Mouse (Mus musculus) forebrain, embryonic 11.5 days (tissue): ENCODE measurements around the gene Cobll1. TPM values are rescaled to one million over a fixed set of nuclear protein-coding genes. Genes with fewer than 3 reads are reported as not detected.

Experiments used
- ATAC-seq: fragments of 200-750 bp; cut with Nextera tagmentation; replicated peaks from 2 replicates; pipeline ENCODE4 v1.8.0; 2017; ENCODE audit warnings: moderate TSS enrichment; ENCODE audit not compliant: low FRiP score
- DNase-seq: peaks from one replicate; pipeline ENCODE4 v3.0.0-alpha.2; 2017; ENCODE audit warnings: low spot score
- H3K27ac ChIP-seq: fragments of 300-500 bp; sonication (generic); 2 replicates; pipeline ENCODE4 v1.5.1; 2014; ENCODE audit warnings: low read depth, low read length
- H3K27me3 ChIP-seq: fragments of 300-500 bp; sonication (generic); 2 replicates; pipeline ENCODE4 v1.6.1; 2014; ENCODE audit warnings: mild to moderate bottlenecking, low read length, mixed read lengths; ENCODE audit not compliant: control insufficient read depth, insufficient read depth
- H3K36me3 ChIP-seq: fragments of 300-500 bp; sonication (generic); 2 replicates; pipeline ENCODE4 v1.6.1; 2014; ENCODE audit warnings: mild to moderate bottlenecking, low read length, moderate library complexity, mixed read lengths; ENCODE audit not compliant: control insufficient read depth, insufficient read depth
- H3K4me1 ChIP-seq: fragments of 300-500 bp; sonication (generic); replicated peaks from 2 replicates; pipeline ENCODE4 v1.6.1; 2014; ENCODE audit warnings: low read length, mixed read lengths; ENCODE audit not compliant: control insufficient read depth, insufficient read depth
- H3K4me2 ChIP-seq: fragments of 300-500 bp; sonication (generic); 2 replicates; pipeline ENCODE4 v1.6.1; 2014; ENCODE audit warnings: low read depth, mild to moderate bottlenecking, low read length, moderate library complexity, mixed read lengths; ENCODE audit not compliant: severe bottlenecking
- H3K4me3 ChIP-seq: fragments of 300-500 bp; sonication (generic); 2 replicates; pipeline ENCODE4 v1.5.1; 2014; ENCODE audit warnings: low read depth, low read length
- H3K9ac ChIP-seq: fragments of 300-500 bp; sonication (generic); 2 replicates; pipeline ENCODE4 v1.6.1; 2014; ENCODE audit warnings: low read length
- H3K9me3 ChIP-seq: fragments of 300-500 bp; sonication (generic); 2 replicates; pipeline ENCODE4 v1.6.1; 2016; ENCODE audit warnings: low read length, mixed read lengths; ENCODE audit not compliant: control insufficient read depth
- WGBS: fragments of 180-500 bp; shearing (Covaris S2); extraction: QIAGEN DNeasy Blood & Tissue Kit; methylation state at CpG from one replicate; pipeline ENCODE4 v1.1.7; 2014; 5-methylcytosine and 5-hydroxymethylcytosine counted together
- polyA plus RNA-seq: library from polyadenylated mRNA; unstranded; fragments of >200 nt; fragmentation: Nextera tagmentation; extraction: Ambion mirVana; gene quantifications from 2 replicates; pipeline ENCODE4 v1.2.1, GENCODE M21; 2014

Gene Cobll1
- polyA plus RNA-seq, 1 experiment from 2014 or later, result 4.8 TPM

GRCm38 (mm10) chr2:65120112-65120511 is 119.1 kb downstream of the Cobll1 start:
- Histone ChIP-seq H3K4me3 (no peak overlapping the region), H3K36me3 (no peaks in the 10 kb centered on the region), H3K9ac (no peak overlapping the region), H3K27ac (no peak overlapping the region), H3K27me3 (no peaks in the 10 kb centered on the region), H3K4me1 (no peaks in the 10 kb centered on the region), H3K9me3 (no peaks in the 10 kb centered on the region), H3K4me2 (no peak overlapping the region)
- WGBS, result 67% methylated on average over 2 of the region's 2 CpGs
- ATAC-seq, result no peak
- DNase-seq, result no peak

GRCm38 (mm10) chr2:65119667-65120066 is 119.5 kb downstream of the Cobll1 start:
- Histone ChIP-seq H3K4me3 (no peak overlapping the region), H3K27ac (no peak overlapping the region), H3K36me3 (no peaks in the 10 kb centered on the region), H3K9me3 (no peaks in the 10 kb centered on the region), H3K27me3 (no peaks in the 10 kb centered on the region), H3K4me2 (no peak overlapping the region), H3K9ac (no peak overlapping the region), H3K4me1 (no peaks in the 10 kb centered on the region)
- no peak for ATAC-seq
- 80% methylated on average over 8 of the region's 8 CpGs for WGBS
- no peak for DNase-seq

GRCm38 (mm10) chr2:65119076-65119475 is 120.1 kb downstream of the Cobll1 start:
- DNase-seq, result no peak

GRCm38 (mm10) chr2:65117859-65118258 is 121.3 kb downstream of the Cobll1 start:
- DNase-seq (no peak), ATAC-seq (no peak)
- H3K9ac ChIP-seq, result no peak overlapping the region
- no peak overlapping the region for H3K27ac ChIP-seq
- no peaks in the 10 kb centered on the region for H3K9me3 ChIP-seq
- 92% methylated on average over 2 of the region's 2 CpGs for WGBS
- H3K27me3 ChIP-seq, result no peaks in the 10 kb centered on the region
- H3K4me1 ChIP-seq, result no peaks in the 10 kb centered on the region
- H3K36me3 ChIP-seq, result no peaks in the 10 kb centered on the region
- no peak overlapping the region for H3K4me2 ChIP-seq
- H3K4me3 ChIP-seq, result no peak overlapping the region

More at GRCm38 (mm10) chr2:65119076-65119475, 120.1 kb downstream of the Cobll1 start:
- no peaks in the 10 kb centered on the region for H3K9me3 ChIP-seq
- H3K4me2 ChIP-seq, result no peak overlapping the region
- H3K4me3 ChIP-seq, result no peak overlapping the region
- H3K36me3 ChIP-seq, result no peaks in the 10 kb centered on the region
- no peak overlapping the region for H3K9ac ChIP-seq
- no peaks in the 10 kb centered on the region for H3K4me1 ChIP-seq
- H3K27ac ChIP-seq, result no peak overlapping the region
- no peak for ATAC-seq
- no peaks in the 10 kb centered on the region for H3K27me3 ChIP-seq
- WGBS, result 85% methylated on average over 2 of the region's 2 CpGs

- Histone ChIP-seq H3K4me3 (no peak overlapping the region), H3K4me2 (no peak overlapping the region), H3K27ac (no peak overlapping the region), H3K27me3 (no peaks in the 10 kb centered on the region), H3K4me1 (no peaks in the 10 kb centered on the region), H3K9ac (no peak overlapping the region), H3K9me3 (no peaks in the 10 kb centered on the region), H3K36me3 (no peaks in the 10 kb centered on the region)
- no peak for DNase-seq
- WGBS, result 83% methylated on average over 2 of the region's 2 CpGs
- ATAC-seq, result no peak
Measured at GRCm38 (mm10) chr2:65116428-65117125, 122.6 kb downstream of the Cobll1 start.

GRCm38 (mm10) chr2:65113191-65113590 is 126.0 kb downstream of the Cobll1 start:
- DNase-seq (no peak), ATAC-seq (no peak)
- no peak overlapping the region for H3K9ac ChIP-seq
- no peaks in the 10 kb centered on the region for H3K27me3 ChIP-seq
- H3K4me1 ChIP-seq, result no peaks in the 10 kb centered on the region
- H3K27ac ChIP-seq, result no peak overlapping the region
- WGBS, result 86% methylated on average over 4 of the region's 4 CpGs
- no peak overlapping the region for H3K4me3 ChIP-seq
- no peaks in the 10 kb centered on the region for H3K9me3 ChIP-seq
- H3K36me3 ChIP-seq, result no peaks in the 10 kb centered on the region
- H3K4me2 ChIP-seq, result no peak overlapping the region

- H3K4me2 ChIP-seq, result no peak overlapping the region
- no peaks in the 10 kb centered on the region for H3K4me1 ChIP-seq
- no peak for DNase-seq
- H3K4me3 ChIP-seq, result no peak overlapping the region
- no peak overlapping the region for H3K9ac ChIP-seq
- no peaks in the 10 kb centered on the region for H3K9me3 ChIP-seq
- H3K27ac ChIP-seq, result no peak overlapping the region
- WGBS, result 82% methylated on average over 6 of the region's 6 CpGs
- no peak for ATAC-seq
- no peaks in the 10 kb centered on the region for H3K36me3 ChIP-seq
- H3K27me3 ChIP-seq, result no peaks in the 10 kb centered on the region
Measured at GRCm38 (mm10) chr2:65104569-65104968, 134.6 kb downstream of the Cobll1 start.

- H3K36me3 ChIP-seq, result no peaks in the 10 kb centered on the region
- ATAC-seq (no peak), DNase-seq (no peak)
- H3K4me2 ChIP-seq, result no peak overlapping the region
- no peak overlapping the region for H3K4me3 ChIP-seq
- H3K27me3 ChIP-seq, result no peaks in the 10 kb centered on the region
- H3K9me3 ChIP-seq, result no peaks in the 10 kb centered on the region
- H3K27ac ChIP-seq, result no peak overlapping the region
- H3K4me1 ChIP-seq, result no peaks in the 10 kb centered on the region
- no peak overlapping the region for H3K9ac ChIP-seq
- WGBS, result 73% methylated on average over 3 of the region's 3 CpGs
Measured at GRCm38 (mm10) chr2:65103801-65104200, 135.4 kb downstream of the Cobll1 start.

GRCm38 (mm10) chr2:65101388-65101787 is 137.8 kb downstream of the Cobll1 start:
- Histone ChIP-seq H3K9ac (no peak overlapping the region), H3K4me2 (no peak overlapping the region), H3K4me1 (no peaks in the 10 kb centered on the region), H3K27me3 (no peaks in the 10 kb centered on the region), H3K9me3 (no peaks in the 10 kb centered on the region), H3K36me3 (no peaks in the 10 kb centered on the region), H3K4me3 (no peak overlapping the region), H3K27ac (no peak overlapping the region)
- no peak for ATAC-seq
- 77% methylated on average over 2 of the region's 2 CpGs for WGBS
- no peak for DNase-seq
